Mouse (Mus musculus) left cerebral cortex, adult 6 months (tissue): ENCODE data around the gene Ino80b. TPM values are rescaled to one million over a fixed set of nuclear protein-coding genes. Genes with fewer than 3 reads are reported as not detected.

Experiments used
- long read RNA-seq, 2 experiments: library from polyadenylated mRNA; unstranded; transcript quantifications; one replicate each; pipeline ENCODE4 v2.0.0; 2019 to 2020
- polyA plus RNA-seq: library from polyadenylated mRNA; unstranded; fragments of <200 nt; fragmentation: Nextera tagmentation; gene quantifications from 2 replicates; pipeline ENCODE4 v1.2.3, GENCODE M21; 2021

The Ino80b gene
- polyA plus RNA-seq = 8.2 and 23.6 TPM in 2 replicates
- long read RNA-seq, experiment 1, partial matches to known transcripts = 5 of 9 reads
- long read RNA-seq, experiment 1, other reads (novel, unspliced or antisense) = 1 of 9 reads
- long read RNA-seq, experiment 2, transcript Ino80b-202 (5 exons, 1,503 nt) = major isoform, 7 of 8 reads
- long read RNA-seq, experiment 2, partial matches to known transcripts = 1 of 8 reads
- long read RNA-seq, experiment 2, other reads (novel, unspliced or antisense) = 0 of 8 reads

DNA sequence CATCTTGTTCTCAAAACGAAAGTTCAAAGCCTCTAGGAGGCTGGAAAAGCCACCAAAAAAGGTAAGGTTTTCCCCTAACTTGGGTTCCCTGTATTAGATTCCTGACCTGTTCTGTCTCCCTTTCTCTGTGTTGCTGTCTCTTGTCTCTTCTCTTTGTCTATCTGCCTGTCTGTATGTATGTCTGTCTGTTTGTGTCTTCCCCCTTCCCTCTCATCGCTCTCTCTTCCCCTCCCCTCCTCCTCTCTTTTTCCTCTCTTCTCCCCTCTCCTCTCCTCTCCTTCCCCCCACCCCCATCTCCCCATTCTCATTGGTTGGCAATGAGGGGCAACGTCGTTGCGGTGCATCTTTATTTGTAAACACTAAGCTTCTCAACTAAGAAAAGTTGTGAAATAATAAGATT, at the start of gene Ino80b:
Gene Ino80b (minus strand): TSS at position 101 of the 400 bp plus-strand sequence.

DNA sequence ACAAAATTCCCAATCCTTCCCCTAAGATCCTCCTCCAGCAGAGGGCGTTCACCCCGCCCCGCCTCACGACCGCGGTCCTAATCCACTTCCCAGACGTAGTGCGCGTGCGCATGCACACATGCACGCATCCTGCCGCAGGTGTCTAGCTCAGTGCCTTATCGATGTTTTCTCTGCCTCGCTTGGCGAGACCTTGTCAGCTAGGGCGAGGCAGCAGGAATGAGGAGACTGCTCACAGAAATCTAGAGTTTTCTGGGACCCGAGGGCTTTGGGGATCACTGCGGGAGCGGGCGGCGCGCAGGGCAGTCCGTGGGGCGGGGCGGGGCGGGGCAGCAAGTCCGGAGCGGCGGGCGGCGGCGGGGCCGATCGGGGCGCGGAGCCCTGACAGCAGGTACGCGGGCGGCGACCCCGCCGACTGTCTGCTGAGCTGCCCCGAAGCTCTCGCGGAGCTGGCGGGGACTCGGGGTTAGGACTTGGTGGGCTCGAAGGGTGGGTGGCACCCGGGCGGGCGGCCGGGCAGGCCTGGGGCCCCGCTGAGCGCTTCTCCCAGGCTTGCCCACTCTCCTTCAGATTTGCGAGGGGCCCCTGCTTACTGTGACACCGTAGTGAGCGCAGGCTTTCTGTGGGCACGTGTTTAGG, 40.5 kb upstream of the Ino80b start, which contains the start of gene Dctn1:
Gene Dctn1 (plus strand): TSS at position 314 of the 636 bp plus-strand sequence.

DNA sequence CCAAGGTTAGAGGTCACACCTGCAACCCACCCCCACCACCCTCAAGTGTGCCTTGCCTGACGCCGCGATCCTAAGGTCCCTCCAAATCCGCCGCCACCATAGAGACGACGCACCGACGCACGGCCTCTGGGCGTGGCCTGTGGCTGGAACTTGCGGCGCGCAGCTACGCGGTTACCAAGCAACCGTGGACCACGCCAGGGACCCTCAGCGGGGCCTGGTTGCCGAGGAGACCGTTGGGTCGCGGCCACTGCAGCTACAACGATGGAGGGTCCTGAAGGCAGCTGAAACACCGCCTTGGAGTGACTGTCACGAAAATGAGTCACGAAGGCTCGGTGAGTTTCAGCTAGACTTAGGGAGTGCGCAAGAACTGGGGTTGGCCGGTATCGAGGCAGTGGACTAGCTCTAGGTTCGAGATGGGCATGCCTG, 31.0 kb upstream of the Ino80b start, which contains the start of the genes Wdr54 and 1700003E16Rik:
Gene Wdr54 (minus strand): TSS at position 139 of the 426 bp plus-strand sequence.
Gene 1700003E16Rik (plus strand): TSS at position 146 of the 426 bp plus-strand sequence.

DNA sequence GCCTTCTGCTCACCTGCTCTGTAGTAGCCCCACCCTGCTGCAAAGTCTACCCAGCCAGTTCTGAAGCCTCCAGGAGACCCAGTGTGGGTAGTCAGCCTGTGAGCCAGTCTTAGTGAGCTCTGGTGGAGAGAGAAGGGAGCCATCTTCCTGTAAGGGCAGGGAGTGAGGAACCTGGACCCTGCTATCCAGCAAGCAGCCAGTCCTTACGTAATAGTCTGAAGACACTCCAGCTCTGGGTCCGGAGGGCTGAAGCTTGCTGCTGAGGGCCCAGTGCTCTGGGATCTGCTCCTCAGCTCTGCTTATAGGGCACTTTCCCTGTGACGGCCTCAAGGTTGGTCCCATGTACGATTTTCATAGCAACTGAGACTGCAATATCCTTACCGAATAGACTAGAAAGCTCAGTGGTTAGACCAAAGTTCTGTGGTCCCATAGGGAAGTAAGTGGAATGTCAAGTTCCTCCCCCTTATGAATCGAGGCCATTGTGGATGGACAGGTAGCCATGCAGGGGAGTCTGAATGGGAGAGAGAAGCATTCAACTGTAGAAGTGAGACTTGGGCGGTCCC, 9.8 kb upstream of the Ino80b start, which contains the start of gene Rtkn:
Gene Rtkn (plus strand): TSS at position 513 of the 563 bp plus-strand sequence.

DNA sequence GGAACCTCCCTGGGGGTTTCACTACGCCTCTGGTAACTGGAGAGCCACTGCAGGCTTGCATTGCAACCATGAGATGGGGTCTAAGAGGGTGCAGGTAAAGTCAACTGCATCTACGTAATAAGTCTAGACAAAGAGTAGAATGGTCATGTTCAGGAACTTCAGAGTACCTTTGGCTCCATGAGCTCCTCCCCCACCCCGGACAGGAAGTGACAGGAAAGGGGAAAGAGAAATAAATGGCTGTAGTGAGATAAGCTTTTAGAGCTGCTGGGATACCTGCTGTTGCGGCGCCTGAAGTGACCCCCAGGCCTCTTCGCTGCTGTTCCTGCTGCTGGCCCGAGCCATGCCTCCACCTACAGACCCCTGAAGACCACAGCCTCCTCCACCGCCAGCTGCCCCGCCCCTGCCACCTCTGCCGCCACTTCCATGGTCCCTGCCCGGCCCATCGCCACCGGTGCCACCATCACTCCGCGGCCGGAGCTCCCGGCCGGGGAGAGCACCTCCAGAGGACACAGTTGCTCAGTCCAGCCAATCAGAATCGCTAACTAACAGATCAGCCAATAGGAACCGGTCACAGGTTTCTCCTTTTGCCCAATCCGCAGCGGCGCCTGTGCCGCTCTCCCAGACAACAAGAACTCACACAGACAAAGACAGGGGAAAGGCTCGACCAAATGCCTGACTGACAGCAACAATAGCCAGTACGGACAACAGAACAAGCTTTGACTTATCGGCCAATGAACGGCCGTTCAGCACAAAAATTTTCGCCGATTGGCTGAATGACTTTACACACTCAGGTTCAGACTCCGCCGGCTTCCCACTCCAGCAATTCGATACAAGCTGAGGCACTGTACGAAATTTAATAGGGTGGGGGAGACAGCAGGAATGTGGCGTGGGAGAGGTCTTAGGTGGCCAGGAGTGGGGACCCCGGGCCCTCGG, 4.0 kb downstream of the Ino80b start, which contains the start of gene Wbp1:
Gene Wbp1 (minus strand): TSS at position 630 of the 933 bp plus-strand sequence.

DNA sequence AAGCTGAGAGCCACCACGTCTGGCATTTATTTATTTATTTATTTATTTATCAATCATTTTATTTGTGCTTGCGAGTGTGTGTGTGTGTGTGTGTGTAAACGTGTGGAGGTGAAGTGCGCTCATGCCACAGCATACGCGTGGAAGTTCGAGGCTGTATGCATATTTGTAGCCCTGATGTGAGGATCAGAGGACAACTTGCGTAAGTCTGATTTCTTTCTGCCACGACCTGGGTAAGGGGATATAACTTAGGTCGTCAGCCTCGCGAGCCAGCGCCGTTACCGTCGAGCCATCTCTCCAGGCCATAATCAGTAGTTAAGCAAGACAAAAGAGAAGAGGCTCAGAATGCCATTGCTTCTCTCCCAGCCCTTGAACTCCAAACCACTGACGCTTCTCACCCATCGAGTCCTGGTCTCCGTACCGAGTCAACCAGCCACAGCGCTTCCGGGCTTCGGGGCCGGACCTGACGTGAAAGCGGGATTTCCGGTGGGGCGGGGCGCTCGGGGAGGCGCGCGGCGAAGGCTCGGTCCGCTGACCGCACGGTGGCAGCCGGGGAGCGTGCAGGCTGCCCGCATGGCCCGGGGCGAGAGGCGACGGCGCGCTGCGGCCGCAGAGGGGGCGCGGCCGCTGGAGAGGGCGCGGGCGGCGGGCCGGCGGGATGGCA, 10.1 kb downstream of the Ino80b start, which contains the start of gene Mogs:
Gene Mogs (plus strand): TSS at position 486 of the 661 bp plus-strand sequence.

DNA sequence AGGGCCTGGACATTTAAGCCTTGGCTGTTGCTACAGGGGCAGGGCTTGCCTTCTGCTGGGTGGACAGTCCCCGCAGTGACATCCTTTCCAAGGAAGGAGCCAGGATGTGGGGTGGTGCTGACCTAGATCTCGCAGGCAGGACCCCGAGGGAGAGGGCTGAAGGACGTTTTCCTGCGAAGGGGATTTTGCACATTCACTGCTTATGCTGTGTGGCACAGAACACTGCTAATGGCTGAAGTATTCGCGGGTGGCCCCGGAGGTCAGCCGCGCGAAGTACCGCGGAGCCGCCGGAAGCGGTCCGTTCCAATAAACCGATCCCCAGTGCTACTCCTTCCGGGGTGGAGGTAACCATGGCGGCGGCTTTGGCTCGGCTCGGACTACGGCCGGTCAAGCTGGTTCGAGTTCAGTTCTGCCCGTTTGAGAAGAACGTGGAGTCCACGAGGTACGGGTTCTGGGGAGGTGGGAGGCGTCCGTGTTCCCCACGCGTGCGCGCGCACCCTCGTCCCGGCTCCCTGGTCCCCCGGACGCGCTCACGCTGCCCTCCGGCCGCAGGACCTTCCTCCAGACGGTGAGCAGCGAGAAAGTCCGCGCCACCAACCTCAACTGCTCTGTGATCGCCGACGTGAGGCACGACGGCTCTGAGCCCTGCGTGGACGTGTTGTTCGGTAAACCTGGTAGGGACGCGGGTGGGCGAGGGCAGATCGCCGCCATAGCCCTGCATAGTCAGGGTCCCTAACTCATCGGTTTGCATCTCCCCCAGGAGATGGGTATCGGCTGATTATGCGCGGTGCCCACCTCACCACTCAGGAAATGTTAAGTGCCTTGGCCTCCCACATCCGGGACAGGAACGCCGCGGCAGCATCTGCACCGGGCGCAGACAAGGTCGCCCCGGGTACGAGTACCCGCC, 16.2 kb downstream of the Ino80b start, which contains the start of gene Mrpl53:
Gene Mrpl53 (plus strand): TSS at position 279 of the 907 bp plus-strand sequence.

DNA sequence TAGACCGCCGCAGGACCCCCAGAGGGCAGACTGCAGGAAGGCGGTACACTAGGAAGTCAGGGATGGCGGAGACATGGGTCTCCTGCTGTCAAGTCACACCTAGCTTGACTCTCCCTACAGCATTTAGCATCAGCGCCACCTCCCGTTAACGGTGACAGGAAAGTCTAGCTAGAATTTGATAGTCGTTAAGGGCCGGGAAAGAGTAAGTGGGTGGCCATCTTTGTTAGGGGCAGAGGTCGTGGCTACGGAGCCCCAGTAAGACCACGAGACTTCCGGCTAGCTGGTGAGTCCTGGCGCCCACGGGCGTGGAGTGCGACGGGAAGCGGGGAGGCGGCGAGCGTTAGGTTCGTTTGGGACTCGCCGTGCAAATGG, 23.9 kb downstream of the Ino80b start, which contains the start of the genes Ccdc142 and Gm42688:
Gene Ccdc142 (plus strand): TSS at position 286 of the 372 bp plus-strand sequence.
Gene Gm42688 (plus strand): TSS at position 302 of the 372 bp plus-strand sequence.

DNA sequence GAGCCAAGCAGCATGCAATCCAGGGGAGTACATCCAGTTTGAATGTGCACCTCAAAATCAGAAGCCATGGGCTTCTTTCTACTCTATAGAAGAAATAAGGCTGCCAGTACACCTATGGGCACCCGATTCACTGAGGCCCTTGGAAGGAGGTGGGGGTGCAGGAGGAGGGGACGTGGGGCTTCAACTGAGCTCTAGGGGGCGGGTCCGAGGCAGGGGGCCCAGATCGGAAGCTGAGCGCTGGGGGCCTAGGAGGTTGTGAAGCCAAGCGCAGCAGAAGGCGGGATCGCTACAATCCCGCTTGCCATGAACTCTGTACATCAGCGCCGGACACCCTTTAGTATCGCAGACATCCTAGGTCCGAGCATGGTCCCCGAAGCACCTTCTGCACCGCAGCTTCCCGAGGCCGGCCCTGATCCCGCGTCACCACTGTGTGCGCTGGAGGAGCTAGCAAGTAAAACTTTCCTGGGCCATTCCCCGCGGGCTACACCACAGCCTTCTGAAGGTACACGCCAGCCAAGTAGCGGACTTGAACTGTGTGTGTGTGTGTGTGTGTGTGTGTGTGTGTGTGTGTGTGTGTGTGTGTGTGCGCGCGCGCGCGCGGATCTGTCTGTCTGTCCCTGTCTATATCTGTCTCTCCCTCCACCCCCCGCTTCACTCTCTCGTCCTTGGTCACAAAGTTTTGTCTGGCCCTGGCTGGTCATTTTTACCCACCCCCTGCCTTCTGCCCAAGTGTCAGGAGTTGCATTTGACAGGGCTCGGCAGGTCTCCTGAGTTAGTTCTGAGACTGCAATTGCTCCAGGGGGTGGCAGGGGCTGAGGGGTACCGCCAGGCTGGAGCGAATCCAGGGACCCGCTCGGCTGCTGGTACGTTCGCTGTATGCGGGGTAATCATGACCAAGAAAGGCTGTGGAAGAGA, 38.9 kb downstream of the Ino80b start, which contains the start of gene Lbx2:
Gene Lbx2 (plus strand): TSS at position 247 of the 915 bp plus-strand sequence.

DNA sequence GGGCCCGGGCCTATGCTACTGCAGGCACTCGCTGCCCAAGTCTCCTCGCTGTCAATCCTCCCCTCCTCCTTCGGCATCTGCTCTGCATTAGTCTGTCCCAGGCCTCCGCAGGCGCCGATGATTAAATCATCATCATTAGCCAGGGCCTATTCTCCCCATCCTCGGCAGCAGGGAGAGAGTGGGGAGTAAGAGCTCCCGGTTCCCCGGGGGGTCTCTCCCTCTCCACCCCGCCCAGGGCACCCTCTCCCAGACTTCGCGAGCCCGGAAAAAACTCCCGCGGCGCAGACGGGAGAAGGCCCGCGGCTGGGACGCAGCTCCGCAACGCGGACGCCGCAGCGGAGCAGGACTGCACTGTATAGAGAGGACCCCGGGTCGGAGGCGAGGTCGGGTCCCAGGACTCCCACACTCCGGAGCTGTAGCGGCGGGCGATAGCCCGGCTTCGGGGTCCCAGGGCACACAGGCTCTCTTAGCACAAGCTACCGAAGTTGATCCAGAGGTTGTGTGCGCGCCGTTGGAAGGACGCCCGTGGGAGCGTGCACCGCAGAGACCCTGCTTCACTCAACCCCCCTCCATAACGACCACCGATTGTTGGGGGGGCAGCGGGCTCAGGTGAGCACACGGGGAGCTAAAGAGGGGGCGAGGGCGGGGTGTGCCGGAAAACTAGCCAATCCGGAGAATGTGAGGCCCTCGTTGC, 47.5 kb downstream of the Ino80b start, which contains the start of gene Pcgf1:
Gene Pcgf1 (plus strand): TSS at position 240 of the 694 bp plus-strand sequence.

Other genes starting within 250 kb of the Ino80b start
- 11.5 and 14.3 TPM in 2 replicates for gene Sema4f, start 185.7 kb downstream of the Ino80b start, polyA plus RNA-seq
- gene M1ap, start 178.5 kb downstream of the Ino80b start, polyA plus RNA-seq = not detected in 2 replicates
- gene Dok1, start 92.0 kb downstream of the Ino80b start, polyA plus RNA-seq = 0.92 and 1.0 TPM in 2 replicates
- gene Loxl3, start 91.3 kb downstream of the Ino80b start, polyA plus RNA-seq = 1.4 and 1.7 TPM in 2 replicates
- gene Aup1, start 70.9 kb downstream of the Ino80b start, polyA plus RNA-seq = 64.0 and 107 TPM in 2 replicates
- gene Htra2, start 70.2 kb downstream of the Ino80b start, polyA plus RNA-seq = 36.7 and 40.7 TPM in 2 replicates
- gene Dqx1, start 67.6 kb downstream of the Ino80b start, polyA plus RNA-seq = 0.17 and 0.24 TPM in 2 replicates
- not detected in 2 replicates for gene Tlx2, start 55.1 kb downstream of the Ino80b start, polyA plus RNA-seq
- 23.7 and 26.7 TPM in 2 replicates for gene Pcgf1, start 47.6 kb downstream of the Ino80b start, polyA plus RNA-seq
- gene Lbx2, start 39.1 kb downstream of the Ino80b start, polyA plus RNA-seq = 0.90 and 1.2 TPM in 2 replicates
- gene Ccdc142, start 23.8 kb downstream of the Ino80b start, polyA plus RNA-seq = 1.0 and 1.5 TPM in 2 replicates
- gene Gm42688, start 23.8 kb downstream of the Ino80b start, polyA plus RNA-seq = 0.87 and 1.2 TPM in 2 replicates
- gene Mrpl53, start 16.4 kb downstream of the Ino80b start, polyA plus RNA-seq = 149 and 168 TPM in 2 replicates
- gene Mogs, start 9.9 kb downstream of the Ino80b start, polyA plus RNA-seq = 2.2 and 2.6 TPM in 2 replicates
- gene Wbp1, start 3.9 kb downstream of the Ino80b start, polyA plus RNA-seq = 21.8 and 51.8 TPM in 2 replicates
- 67.3 and 68.0 TPM in 2 replicates for gene Rtkn, start 10.0 kb upstream of the Ino80b start, polyA plus RNA-seq
- 23.3 and 39.1 TPM in 2 replicates for gene Wdr54, start 31.0 kb upstream of the Ino80b start, polyA plus RNA-seq
- 28.6 and 44.3 TPM in 2 replicates for gene 1700003E16Rik, start 31.0 kb upstream of the Ino80b start, polyA plus RNA-seq
- gene Dctn1, start 40.5 kb upstream of the Ino80b start, polyA plus RNA-seq = 113 and 119 TPM in 2 replicates
- gene Slc4a5, start 94.4 kb upstream of the Ino80b start, polyA plus RNA-seq = 0.13 TPM in 1 of 2 replicates, not detected in the other
- 14.2 and 17.4 TPM in 2 replicates for gene Mthfd2, start 200.5 kb upstream of the Ino80b start, polyA plus RNA-seq
- 13.1 and 25.9 TPM in 2 replicates for gene Mob1a, start 200.6 kb upstream of the Ino80b start, polyA plus RNA-seq
- 228 and 281 TPM in 2 replicates for gene Bola3, start 223.7 kb upstream of the Ino80b start, polyA plus RNA-seq